Mouse (Mus musculus) Patski (cell line): Measurements from ENCODE around the gene Lyrm7. TPM values are rescaled to one million over a fixed set of nuclear protein-coding genes. Genes with fewer than 3 reads are reported as not detected.

Source experiments
- ATAC-seq: fragments of 100-300 bp; one replicate; pipeline ENCODE4 v1.8.0; 2021
- CTCF ChIA-PET: fragments of 350-600 bp; sonication (Branson Sonifier 250); formaldehyde crosslinking; loops from one replicate; lab custom pipeline; 2022; ENCODE audit warnings: inconsistent platforms; lab: Charles Lee
- POLR2A ChIA-PET: fragments of 350-600 bp; sonication (Branson Sonifier 250); formaldehyde crosslinking; loops from one replicate; lab custom pipeline; 2022; ENCODE audit warnings: antibody characterized with exemption, inconsistent platforms; lab: Charles Lee
- DNase-seq: peaks from one replicate; pipeline ENCODE4 v3.0.0-alpha.2; 2011; ENCODE audit warnings: low read depth, low spot score
- H3K27me3 ChIP-seq: fragments of 371-371 bp; one replicate; pipeline ENCODE4 v1.5.1; 2021
- CTCF ChIP-seq: fragments of 100-300 bp; IDR thresholded peaks from one replicate; pipeline ENCODE4 v1.5.1; 2021
- in situ Hi-C: fragments of 300-500 bp; cut with MboI; formaldehyde crosslinking; loops from 3 replicates; pipeline ENCODE4 v1.11.1; 2018; ENCODE audit warnings: low pct_unique_long_range_greater_than_20kb, mixed read lengths
- polyA plus RNA-seq: library from polyadenylated mRNA; unstranded; gene quantifications from one replicate; pipeline ENCODE4 v1.2.3, GENCODE M21; 2021

Lyrm7 gene
- polyA plus RNA-seq, 1 experiment from 2014 or later = 16.3 TPM

GRCm38 (mm10) chr11:54811054-54811453 is 49.7 kb downstream of the Lyrm7 start:
- no peaks in the 10 kb centered on the region for H3K27me3 ChIP-seq
- no peak for TF ChIP-seq CTCF
- ChIA-PET CTCF (interaction anchor here (0.9 to 1.7 kb wide), 2 partner anchors 15 to 19 kb away, joined by 3 read pairs; no protein-coding TSS in a partner anchor), POLR2A (interaction anchor here (0.5 kb wide), 1 partner anchor 7 kb away, joined by 5 read pairs; no protein-coding TSS in a partner anchor)
- no peak for DNase-seq
- no peak for ATAC-seq
- in situ Hi-C loops = loop anchor here (25.0 kb wide), 1 partner anchor 499 kb away; the partner anchor contains the start of gene Acsl6

GRCm38 (mm10) chr11:54809582-54809981 is 51.1 kb downstream of the Lyrm7 start:
- CTCF ChIA-PET = no interaction called here
- H3K27me3 ChIP-seq = no peaks in the 10 kb centered on the region
- no peak for DNase-seq
- in situ Hi-C loops = loop anchor here (25.0 kb wide), 1 partner anchor 497 kb away; the partner anchor contains the start of gene Acsl6
- TF ChIP-seq CTCF = no peak
- POLR2A ChIA-PET = no interaction called here
- no peak for ATAC-seq

DNA sequence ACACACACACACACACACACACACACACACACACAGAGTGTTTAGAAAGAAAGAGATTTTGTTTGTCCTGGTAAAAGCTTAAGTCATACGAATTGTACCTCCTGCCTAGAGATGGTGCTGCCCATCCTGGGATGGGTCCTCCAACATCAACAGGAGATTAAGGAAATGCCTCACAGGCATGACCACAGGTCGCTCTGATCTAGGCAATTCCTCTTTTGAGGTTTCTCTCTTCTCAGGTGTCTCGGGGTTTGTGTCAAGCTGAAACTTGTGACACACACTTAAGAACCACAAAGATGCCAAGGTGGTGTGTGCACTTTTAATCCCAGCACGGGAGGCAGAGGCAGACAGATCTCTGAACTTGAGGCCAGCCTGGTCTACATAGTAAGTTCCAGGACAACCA is 52.5 kb downstream of the Lyrm7 start:
- no peak for TF ChIP-seq CTCF
- H3K27me3 ChIP-seq = no peaks in the 10 kb centered on the region
- no peak for DNase-seq
- no peak for ATAC-seq
- CTCF ChIA-PET = no interaction called here
- in situ Hi-C loops = loop anchor here (25.0 kb wide), 1 partner anchor 496 kb away; the partner anchor contains the start of gene Acsl6
- POLR2A ChIA-PET = interaction anchor here (0.6 kb wide), 1 partner anchor 100 kb away, joined by 5 read pairs; no protein-coding TSS in a partner anchor

DNA sequence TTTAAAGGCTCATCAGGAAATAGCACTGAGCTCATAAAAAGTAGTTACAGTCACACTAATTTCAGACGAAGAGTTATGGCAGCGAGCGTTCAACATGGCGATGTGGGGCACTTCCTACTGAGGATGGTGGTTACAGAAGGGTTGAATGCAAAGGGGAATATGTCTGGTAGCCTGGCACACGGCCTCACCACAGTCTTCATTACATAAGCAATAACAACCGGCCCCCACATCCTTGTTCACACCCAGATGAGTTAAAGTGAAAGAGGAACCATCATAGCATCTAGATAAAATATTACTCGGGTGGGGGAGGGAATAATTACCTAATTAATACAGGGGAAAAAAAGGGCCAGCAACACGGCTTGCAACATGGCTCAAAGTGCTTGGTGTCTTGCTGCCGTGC is 53.0 kb downstream of the Lyrm7 start:
- ATAC-seq (no peak), DNase-seq (no peak)
- in situ Hi-C loops = loop anchor here (25.0 kb wide), 1 partner anchor 495 kb away; the partner anchor contains the start of gene Acsl6
- ChIA-PET POLR2A (no interaction called here), CTCF (no interaction called here)
- TF ChIP-seq CTCF = no peak
- no peaks in the 10 kb centered on the region for H3K27me3 ChIP-seq

DNA sequence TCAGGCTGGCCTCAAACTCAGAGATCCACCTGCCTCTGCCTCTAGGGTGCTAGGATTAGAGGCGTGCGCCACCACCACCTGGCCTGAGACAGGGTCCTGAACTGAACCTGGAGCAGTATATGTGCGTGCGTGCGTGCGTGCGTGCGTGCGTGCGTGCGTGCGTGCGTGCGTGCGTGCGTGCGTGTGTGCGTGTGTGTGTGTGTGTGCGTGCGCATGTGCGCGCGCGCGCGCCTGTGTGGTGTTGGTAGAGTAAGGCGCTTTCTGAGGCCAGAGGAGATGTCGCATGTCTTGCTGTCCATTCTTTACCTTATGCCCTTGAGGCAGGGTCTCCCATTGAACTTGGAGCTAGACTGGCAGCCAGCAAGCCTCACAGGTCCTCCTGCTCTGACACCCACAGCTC is 53.8 kb downstream of the Lyrm7 start:
- no peak for ATAC-seq
- no peaks in the 10 kb centered on the region for H3K27me3 ChIP-seq
- CTCF ChIA-PET = no interaction called here
- in situ Hi-C loops = loop anchor here (25.0 kb wide), 1 partner anchor 495 kb away; the partner anchor contains the start of gene Acsl6
- POLR2A ChIA-PET = no interaction called here
- DNase-seq = no peak
- TF ChIP-seq CTCF = no peak

GRCm38 (mm10) chr11:54805196-54805595 is 55.5 kb downstream of the Lyrm7 start:
- CTCF ChIA-PET = interaction anchor here (1.6 kb wide), 1 partner anchor 14 kb away, joined by 4 read pairs; no protein-coding TSS in a partner anchor
- no peak for ATAC-seq
- in situ Hi-C loops = loop anchor here (25.0 kb wide), 1 partner anchor 493 kb away; the partner anchor contains the start of gene Acsl6
- no peak for TF ChIP-seq CTCF
- H3K27me3 ChIP-seq = no peaks in the 10 kb centered on the region
- POLR2A ChIA-PET = no interaction called here
- DNase-seq = no peak

GRCm38 (mm10) chr11:54802621-54803020 is 58.1 kb downstream of the Lyrm7 start:
- ATAC-seq = no peak
- POLR2A ChIA-PET = no interaction called here
- DNase-seq = no peak
- CTCF ChIA-PET = no interaction called here
- in situ Hi-C loops = loop anchor here (25.0 kb wide), 1 partner anchor 490 kb away; the partner anchor contains the start of gene Acsl6
- no peaks in the 10 kb centered on the region for H3K27me3 ChIP-seq
- no peak for TF ChIP-seq CTCF

DNA sequence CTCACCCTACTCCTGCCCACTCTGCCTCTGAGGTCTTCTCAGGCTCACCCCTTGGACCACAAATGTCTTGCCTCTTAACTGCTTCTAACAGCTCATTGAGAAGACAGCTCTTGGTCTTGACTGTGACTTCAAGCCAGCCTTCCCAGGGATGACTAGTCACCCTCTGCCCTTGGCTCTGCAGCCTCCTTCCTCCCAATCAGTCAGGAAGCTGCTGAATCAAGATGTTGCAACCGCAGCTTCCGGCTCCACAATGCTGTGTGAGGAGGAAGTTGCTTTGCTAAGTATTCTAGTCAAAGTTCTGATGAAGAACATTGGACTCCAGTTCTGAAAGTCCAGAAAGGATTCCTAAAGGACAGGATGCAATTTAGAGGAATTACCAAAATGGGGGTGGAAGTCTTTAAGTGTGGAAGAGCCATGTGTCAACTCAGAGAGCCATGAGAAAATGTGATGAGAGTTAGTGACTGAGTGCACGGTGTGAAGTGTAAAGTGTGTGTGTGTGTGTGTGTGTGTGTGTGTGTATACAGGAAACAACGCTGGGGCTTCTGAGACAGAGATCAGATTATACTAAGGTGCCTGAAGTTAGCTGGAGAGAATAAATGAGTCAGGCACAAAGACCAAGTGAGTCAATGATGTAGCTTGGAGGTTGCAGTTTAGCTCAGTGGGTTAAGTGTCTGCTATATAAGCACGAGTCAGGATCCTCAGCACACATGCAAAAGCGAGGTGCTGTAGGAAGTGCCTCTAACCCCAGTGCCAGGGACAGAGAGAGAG is 58.7 kb downstream of the Lyrm7 start:
- ATAC-seq = no peak
- no peak for DNase-seq
- ChIA-PET POLR2A (no interaction called here), CTCF (no interaction called here)
- H3K27me3 ChIP-seq = no peaks in the 10 kb centered on the region
- no peak for TF ChIP-seq CTCF
- in situ Hi-C loops = loop anchor here (25.0 kb wide), 1 partner anchor 490 kb away; the partner anchor contains the start of gene Acsl6

GRCm38 (mm10) chr11:54796551-54796950 is 64.2 kb downstream of the Lyrm7 start:
- ChIA-PET POLR2A (no interaction called here), CTCF (interaction anchor here (1.3 kb wide), 1 partner anchor 15 kb away, joined by 3 read pairs; no protein-coding TSS in a partner anchor)
- ATAC-seq (no peak), DNase-seq (no peak)
- TF ChIP-seq CTCF = no peak
- no peaks in the 10 kb centered on the region for H3K27me3 ChIP-seq
- in situ Hi-C loops = no loop called here

DNA sequence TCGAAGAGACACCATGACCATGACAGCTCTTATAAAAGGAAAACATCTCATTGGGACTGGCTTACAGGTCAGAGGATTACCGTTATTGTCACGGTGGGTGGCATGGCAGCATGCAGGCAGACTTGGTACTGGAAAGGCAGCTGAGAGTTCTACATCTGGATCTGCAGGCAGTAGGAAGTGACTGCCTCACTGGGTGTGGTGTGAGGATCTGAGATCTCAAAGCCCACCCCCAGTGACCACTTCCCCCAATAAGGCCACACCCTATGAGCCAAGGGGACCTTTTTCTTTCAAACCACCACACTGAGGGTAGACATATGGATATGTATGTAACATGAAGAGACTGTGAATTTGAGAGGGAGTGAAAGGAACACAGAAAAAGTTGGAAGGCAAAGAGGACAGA is 66.0 kb downstream of the Lyrm7 start:
- no peak for ATAC-seq
- H3K27me3 ChIP-seq = no peaks in the 10 kb centered on the region
- TF ChIP-seq CTCF = no peak
- in situ Hi-C loops = no loop called here
- CTCF ChIA-PET = no interaction called here
- POLR2A ChIA-PET = no interaction called here
- DNase-seq = no peak

DNA sequence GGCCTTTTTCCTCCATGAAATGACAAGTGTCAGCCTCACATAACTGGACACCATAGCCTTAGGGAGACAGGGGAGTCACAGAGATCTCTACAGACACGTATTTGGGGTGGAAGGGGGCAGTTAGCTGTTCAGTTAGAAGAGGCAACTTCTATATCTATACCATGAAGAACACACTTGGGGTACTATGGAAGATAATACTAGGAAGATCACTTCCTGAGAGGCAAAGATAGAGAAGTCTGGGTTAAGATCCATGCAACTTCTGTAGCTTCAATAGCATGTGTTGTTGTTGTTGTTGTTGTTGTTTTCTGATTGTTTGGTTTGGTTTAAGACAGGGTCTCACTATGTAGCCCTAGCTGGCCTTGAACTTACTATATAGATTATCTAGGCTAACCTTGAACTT is 67.5 kb downstream of the Lyrm7 start:
- CTCF ChIA-PET = no interaction called here
- no peak for DNase-seq
- no peaks in the 10 kb centered on the region for H3K27me3 ChIP-seq
- POLR2A ChIA-PET = no interaction called here
- TF ChIP-seq CTCF = no peak
- ATAC-seq = no peak
- in situ Hi-C loops = no loop called here
